Mouse (Mus musculus) thymus, adult 2 months (tissue): ENCODE measurements around the gene Slc18b1. TPM values are rescaled to one million over a fixed set of nuclear protein-coding genes. Genes with fewer than 3 reads are reported as not detected.
A peak's percentile ranks its signal among the peaks of the same experiment; 100 is the strongest.

Experiments
- DNase-seq: peaks from one replicate; pipeline ENCODE4 v3.0.0; 2021
- H3K27ac ChIP-seq: fragments of 200-500 bp; 2 replicates; pipeline ENCODE4 v1.5.1; 2012; ENCODE audit warnings: low read length, control low read depth; ENCODE audit not compliant: control insufficient read depth, insufficient read depth
- H3K27me3 ChIP-seq: fragments of 200-500 bp; 2 replicates; pipeline ENCODE4 v1.6.1; 2012; ENCODE audit warnings: mild to moderate bottlenecking, low read length, moderate library complexity, mixed read lengths; ENCODE audit not compliant: control insufficient read depth, insufficient read depth
- H3K36me3 ChIP-seq: fragments of 200-500 bp; 2 replicates; pipeline ENCODE4 v1.6.1; 2012; ENCODE audit warnings: mild to moderate bottlenecking, low read length, moderate library complexity; ENCODE audit not compliant: control insufficient read depth, insufficient read depth
- H3K4me1 ChIP-seq: fragments of 200-500 bp; replicated peaks from 2 replicates; pipeline ENCODE4 v1.6.1; 2012; ENCODE audit warnings: low read length; ENCODE audit not compliant: control insufficient read depth, insufficient read depth
- H3K4me3 ChIP-seq: fragments of 200-500 bp; 2 replicates; pipeline ENCODE4 v1.5.1; 2012; ENCODE audit warnings: mild to moderate bottlenecking, low read length, control low read depth, moderate library complexity; ENCODE audit not compliant: control insufficient read depth, insufficient read depth
- CTCF ChIP-seq: fragments of 200-500 bp; IDR thresholded peaks from 2 replicates; pipeline ENCODE4 v1.5.1; 2012; ENCODE audit warnings: mild to moderate bottlenecking, control low read depth, low read length, moderate library complexity, borderline replicate concordance; ENCODE audit not compliant: control insufficient read depth, poor library complexity, insufficient read depth; ENCODE audit errors: extremely low read depth
- POLR2A ChIP-seq: fragments of 200-500 bp; IDR thresholded peaks from 2 replicates; pipeline ENCODE4 v1.6.1; 2012; ENCODE audit warnings: mild to moderate bottlenecking, low read length, control low read depth, moderate library complexity; ENCODE audit not compliant: control insufficient read depth, poor library complexity, insufficient read depth; ENCODE audit errors: extremely low read depth
- WGBS: fragments of 180-500 bp; shearing (Covaris S2); methylation state at CpG from one replicate; pipeline ENCODE4 v1.1.7; 2018; 5-methylcytosine and 5-hydroxymethylcytosine counted together
- polyA plus RNA-seq: library from polyadenylated mRNA; depleted of rRNA; stranded (reverse); fragments of >200 nt; gene quantifications from 2 replicates; pipeline ENCODE4 v1.2.3, GENCODE M21; 2012; rRNA removed

Gene Slc18b1
- polyA plus RNA-seq, result 1.4 and 1.8 TPM in 2 replicates

GRCm38 (mm10) chr10:23796551-23797503 lies at the start of gene Slc18b1:
Gene Slc18b1, plus strand, starts transcription at chr10:23796986.
- Histone ChIP-seq H3K27me3 (no peaks in the 10 kb centered on the region), H3K4me1 (no peaks in the 10 kb centered on the region), H3K36me3 (no peaks in the 10 kb centered on the region), H3K4me3 (peak within 1 kb of the TSS; percentile 41), H3K27ac (no peak within 1 kb of the TSS)
- 17% methylated on average over 43 of the region's 43 CpGs for WGBS
- no peak for TF ChIP-seq POLR2A
- no peak for TF ChIP-seq CTCF
- no peak for DNase-seq

- H3K4me3 ChIP-seq, result no peak overlapping the region
- H3K27ac ChIP-seq, result no peak overlapping the region
- no peaks in the 10 kb centered on the region for H3K4me1 ChIP-seq
- WGBS, result 85% methylated on average over 7 of the region's 7 CpGs
- no peak for DNase-seq
- TF ChIP-seq POLR2A (no peak), CTCF (no peak)
- H3K27me3 ChIP-seq, result no peaks in the 10 kb centered on the region
- no peaks in the 10 kb centered on the region for H3K36me3 ChIP-seq
Measured at GRCm38 (mm10) chr10:23754166-23754565, 42.6 kb upstream of the Slc18b1 start.

DNA sequence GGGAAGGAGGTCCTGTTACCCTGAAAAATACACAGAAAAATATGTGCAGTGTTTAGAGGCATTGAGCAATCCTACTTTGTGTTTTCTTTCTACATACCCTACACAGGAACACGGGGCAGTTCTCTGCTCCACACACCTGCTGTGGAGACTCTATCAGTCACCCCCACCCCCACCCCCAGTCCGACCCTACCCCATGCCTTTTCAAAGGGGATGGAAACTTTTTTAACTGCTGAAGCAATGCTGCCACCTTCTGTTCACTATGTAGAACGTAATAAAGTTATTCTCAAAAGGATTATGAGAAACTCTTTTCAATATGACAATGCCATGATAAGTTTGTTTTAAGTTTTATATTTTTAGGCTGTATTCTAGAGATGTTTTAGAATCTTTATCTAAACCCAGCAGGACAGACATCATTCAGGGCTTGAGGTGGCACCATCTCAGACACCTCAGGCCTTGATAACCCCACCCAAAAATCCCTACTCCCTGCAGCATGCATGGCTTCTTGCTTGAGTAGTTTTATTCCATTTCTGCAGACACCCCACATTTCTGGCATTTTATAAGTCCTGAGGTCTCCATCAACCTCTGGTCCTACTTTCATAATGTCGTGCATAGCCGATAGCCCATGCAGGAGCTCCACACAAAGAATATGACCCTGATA lies 19.4 kb upstream of the Slc18b1 start:
- Histone ChIP-seq H3K4me1 (no peaks in the 10 kb centered on the region), H3K27me3 (no peaks in the 10 kb centered on the region), H3K4me3 (no peak overlapping the region), H3K27ac (no peak overlapping the region), H3K36me3 (no peaks in the 10 kb centered on the region)
- no peak for DNase-seq
- no peak for TF ChIP-seq POLR2A
- no peak for TF ChIP-seq CTCF
- 40% methylated on average over 5 of the region's 5 CpGs for WGBS

DNA sequence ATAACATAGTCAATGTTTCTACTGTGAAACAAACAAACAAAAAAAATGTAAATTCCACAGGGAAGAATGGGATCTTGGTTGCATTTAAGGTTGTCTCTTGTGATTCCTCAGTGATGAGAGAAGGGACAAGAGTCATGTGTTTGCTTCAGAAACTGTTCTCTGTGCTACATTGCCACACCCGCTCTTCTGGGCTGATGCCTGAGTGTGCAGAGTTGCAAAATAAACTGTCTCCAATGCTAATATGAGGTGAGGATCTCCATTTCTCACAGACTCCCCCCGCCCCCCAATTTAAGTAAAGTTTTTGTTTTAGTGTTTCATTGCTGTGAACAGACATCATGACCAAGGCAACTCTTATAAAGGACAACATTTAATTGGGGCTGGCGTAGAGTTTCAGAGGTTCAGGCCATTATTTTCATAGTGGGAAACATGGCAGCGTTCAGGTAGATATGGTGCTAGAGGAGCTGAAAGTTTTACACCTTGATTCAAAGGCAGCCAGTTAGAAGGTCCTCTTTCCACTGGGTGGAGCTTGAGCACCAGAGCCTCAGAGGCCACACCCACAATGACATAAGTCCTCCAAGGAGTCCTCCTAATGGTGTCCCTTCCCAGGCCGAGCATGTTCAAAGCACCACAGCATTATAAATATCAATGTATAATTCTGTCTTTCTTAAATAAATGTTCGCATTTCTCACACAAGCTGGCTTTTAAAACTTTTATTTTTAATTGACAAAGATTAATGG lies 16.1 kb upstream of the Slc18b1 start:
- Histone ChIP-seq H3K36me3 (peaks cover 20% of the 10 kb centered on the region), H3K4me1 (peaks cover 2% of the 10 kb centered on the region; the same call in 1 of the 2 replicates), H3K27ac (no peak overlapping the region), H3K27me3 (no peaks in the 10 kb centered on the region), H3K4me3 (no peak overlapping the region)
- WGBS, result 95% methylated on average over 6 of the region's 6 CpGs
- no peak for DNase-seq
- no peak for TF ChIP-seq POLR2A
- TF ChIP-seq CTCF, result no peak

- peaks cover 7% of the 10 kb centered on the region for H3K4me1 ChIP-seq
- H3K27ac ChIP-seq, result no peak overlapping the region
- H3K4me3 ChIP-seq, result no peak overlapping the region
- no peak for DNase-seq
- no peaks in the 10 kb centered on the region for H3K27me3 ChIP-seq
- peaks cover 20% of the 10 kb centered on the region for H3K36me3 ChIP-seq
- TF ChIP-seq POLR2A (no peak), CTCF (no peak)
- 88% methylated on average over 11 of the region's 11 CpGs for WGBS
Measured at GRCm38 (mm10) chr10:23781760-23782735, 14.7 kb upstream of the Slc18b1 start.
